Mouse (Mus musculus): Measurements from ENCODE around the gene Adgrg6. TPM values are rescaled to one million over a fixed set of nuclear protein-coding genes. Genes with fewer than 3 reads are reported as not detected.
A peak's percentile ranks its signal among the peaks of the same experiment; 100 is the strongest.

Gene Adgrg6
- total RNA-seq, 2 experiments from 2014 or later, result 2.1 to 2.5 TPM

DNA sequence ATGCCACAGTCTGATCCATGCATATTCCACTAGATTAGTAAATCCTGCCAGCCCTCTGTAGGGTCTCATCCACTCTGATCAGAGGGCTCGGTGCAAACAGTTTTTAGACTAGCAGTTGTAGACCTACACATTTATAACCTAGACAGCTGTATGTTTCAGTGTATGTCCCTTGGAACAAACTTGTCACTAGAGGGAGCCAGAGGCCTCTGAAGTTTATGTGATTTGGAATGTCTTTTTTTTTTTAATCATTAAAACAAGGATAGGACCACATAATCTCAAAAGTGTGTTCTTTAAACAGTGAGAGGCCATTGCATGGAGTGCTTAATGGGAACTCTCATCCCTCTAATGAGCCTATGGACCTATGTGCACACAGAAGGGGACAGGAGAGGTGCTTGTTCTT, 141.4 kb downstream of the Adgrg6 start:
- intact Hi-C loops (cut with DNase I), result loop anchor here (1.0 kb wide), 1 partner anchor 301 kb away; the partner anchor contains the start of genes Nmbr and Vta1
- DNase-seq, result peak in 1 of 2 experiments; percentile 4

DNA sequence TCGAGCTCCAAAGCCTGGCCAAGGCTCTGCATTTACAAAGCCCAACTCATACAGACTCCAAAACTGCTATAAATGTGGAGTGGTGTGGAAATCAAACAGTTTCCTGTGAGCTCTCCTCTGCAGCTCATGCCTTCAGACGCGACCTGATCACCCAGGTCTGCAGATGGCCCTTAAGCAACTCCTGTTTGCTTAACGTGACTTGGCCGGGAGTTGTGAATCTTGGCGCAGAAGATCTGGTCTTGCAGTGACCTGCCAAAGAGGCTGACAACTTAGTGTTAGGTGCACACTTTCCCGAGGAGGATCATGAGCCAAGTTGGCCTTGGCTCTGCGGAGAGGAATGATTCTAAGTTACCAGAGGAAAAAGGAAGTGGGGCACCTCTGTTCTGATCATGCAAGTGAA, 143.7 kb downstream of the Adgrg6 start:
- intact Hi-C loops (cut with DNase I), result no loop called here
- DNase-seq, result peak; percentile 4 to 20

DNA sequence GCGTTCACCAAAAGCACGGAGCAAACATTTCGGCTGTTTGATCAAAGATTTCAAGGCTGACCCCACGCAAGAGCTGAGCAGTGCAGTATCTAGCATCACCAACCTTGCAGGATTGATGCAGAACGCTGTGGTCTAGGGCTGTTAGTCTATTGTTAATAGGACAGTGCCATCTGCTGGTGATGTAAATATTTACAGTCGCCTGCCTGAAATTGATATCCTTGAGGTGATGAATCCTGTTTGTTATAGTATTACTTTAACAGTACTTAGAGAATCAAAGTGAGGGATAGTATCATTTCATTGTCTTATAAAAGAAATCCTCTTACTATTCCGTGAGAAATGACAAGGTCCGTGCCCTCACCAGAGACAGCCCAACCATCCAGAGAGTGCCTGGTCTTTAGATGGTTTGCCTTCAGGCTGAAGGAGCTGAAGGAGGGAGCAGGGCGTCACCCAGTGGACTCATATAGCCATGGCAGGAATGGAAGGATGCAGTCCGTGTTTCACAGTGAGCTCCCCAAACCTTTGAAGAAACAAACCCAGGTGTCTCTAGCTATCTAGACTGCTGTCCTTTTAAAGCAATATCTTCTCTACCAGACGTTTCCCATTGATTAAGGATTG, 154.3 kb downstream of the Adgrg6 start:
- peak; percentile 58 to 60 for DNase-seq
- intact Hi-C loops (cut with DNase I), result loop anchor here (2.0 kb wide), 3 partner anchors 70 to 1372 kb away; no protein-coding TSS in a partner anchor

DNA sequence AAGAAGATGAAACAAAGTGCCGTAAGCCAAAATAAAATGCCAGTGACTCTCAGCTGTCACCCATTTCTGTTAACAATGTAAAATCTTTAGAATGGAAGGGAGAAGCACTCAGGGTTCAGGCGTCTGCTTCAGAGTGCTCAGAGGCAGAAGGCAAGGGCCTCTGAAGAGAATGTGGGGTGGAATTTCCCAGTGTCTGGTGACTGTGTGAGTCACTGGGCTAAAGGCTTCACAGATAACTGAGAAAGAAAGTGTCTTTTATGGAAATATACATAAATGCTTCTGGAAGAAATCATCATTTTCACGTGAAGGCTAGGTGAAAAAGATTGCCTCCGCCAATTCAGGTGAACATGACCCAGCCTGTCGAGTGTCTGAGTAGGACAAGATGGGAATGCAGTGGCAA, 159.9 kb downstream of the Adgrg6 start:
- intact Hi-C loops (cut with DNase I), result loop anchor here (10.0 kb wide), 1 partner anchor 171 kb away; no protein-coding TSS in a partner anchor
- DNase-seq, result no peak

DNA sequence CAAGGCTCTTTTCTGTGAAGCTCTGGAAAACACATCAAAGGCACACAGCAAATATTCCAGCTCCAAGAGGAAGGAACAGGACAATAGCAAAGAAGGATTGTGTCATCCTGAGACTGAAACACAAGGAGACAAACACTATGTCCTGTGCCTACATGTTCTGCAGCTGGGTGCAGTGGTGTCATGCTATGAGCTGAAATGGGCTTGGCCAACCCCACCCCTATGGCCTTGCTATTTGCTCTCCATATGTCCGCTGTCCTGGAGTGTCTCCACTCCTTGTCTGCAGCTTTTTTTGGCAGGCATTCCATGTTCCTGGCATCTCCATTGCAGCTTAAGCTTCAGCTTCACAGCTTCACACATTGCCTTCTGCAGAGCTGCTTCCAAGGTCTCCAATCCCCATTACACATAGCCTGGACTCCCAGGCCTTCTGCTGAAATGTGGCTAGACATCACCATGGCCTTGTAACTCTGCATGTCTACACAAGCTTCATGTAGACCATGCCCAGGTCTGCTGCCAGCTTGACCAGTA, 180.3 kb downstream of the Adgrg6 start:
- DNase-seq, result peak; percentile 6 to 18
- intact Hi-C loops (cut with DNase I), result no loop called here

DNA sequence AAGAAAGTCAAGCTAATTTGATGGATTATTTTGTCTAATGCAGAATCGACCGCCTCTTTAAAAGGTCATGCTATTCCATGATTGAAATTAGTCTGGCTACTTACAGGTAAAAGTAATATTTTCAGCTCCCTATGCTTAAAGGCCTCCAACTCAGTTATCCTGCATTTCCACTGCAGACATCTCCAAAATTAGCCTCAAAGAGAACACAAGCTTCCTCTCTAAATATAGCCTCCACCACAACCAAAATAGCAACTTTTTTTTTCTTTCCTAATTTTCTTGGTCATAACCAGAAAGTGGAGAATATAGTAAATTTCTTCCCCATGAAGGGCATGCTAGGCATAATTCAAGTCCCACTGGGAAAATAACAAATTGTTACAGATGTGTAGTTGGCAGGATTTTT, 182.2 kb downstream of the Adgrg6 start:
- no peak for DNase-seq
- intact Hi-C loops (cut with DNase I), result no loop called here

DNA sequence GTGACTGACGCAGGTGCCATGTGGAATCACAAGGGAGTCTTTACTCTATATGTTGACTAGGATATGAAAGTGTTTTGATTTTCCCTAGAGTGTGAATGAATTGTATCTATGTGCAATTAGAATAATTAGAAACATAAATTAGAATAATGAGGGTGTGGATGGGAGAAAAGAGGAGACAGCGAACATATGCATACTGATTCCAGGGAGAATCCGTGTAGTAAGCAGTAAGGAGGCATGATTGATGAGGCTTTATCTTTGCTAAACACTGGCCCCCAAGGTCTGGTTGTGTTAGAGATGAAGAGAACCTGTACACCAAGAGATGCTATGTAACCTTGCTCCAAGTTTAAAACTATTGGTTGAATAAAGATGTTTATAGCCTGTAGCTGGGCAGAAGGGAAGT, 187.2 kb downstream of the Adgrg6 start:
- intact Hi-C loops (cut with DNase I), result no loop called here
- no peak for DNase-seq

Other genes starting within 250 kb of the Adgrg6 start
- gene Vta1, start 159.9 kb upstream of the Adgrg6 start, total RNA-seq (2021), result 10 to 100 TPM; 29.5 to 35.5 TPM
- not detected for gene Nmbr, start 159.9 kb upstream of the Adgrg6 start, total RNA-seq (2021)
- gene Gje1, start 172.6 kb upstream of the Adgrg6 start, total RNA-seq (2021), result not detected

Measured in heart, postnatal 36 days (tissue).